Mouse (Mus musculus): ENCODE data around the gene Cnr2. TPM values are rescaled to one million over a fixed set of nuclear protein-coding genes. Genes with fewer than 3 reads are reported as not detected.
A peak's percentile ranks its signal among the peaks of the same experiment; 100 is the strongest.

Cnr2 gene
- polyA plus RNA-seq, 1 experiment from 2014 or later, result 2.6 TPM

- H3K4me1 ChIP-seq (ENCODE audit: insufficient read depth), result peaks cover 57% of the 10 kb centered on the region
- no peak for DNase-seq
- WGBS (ENCODE audit: insufficient replicate concordance), result 6% methylated on average over 6 of the region's 6 CpGs
Measured at GRCm38 (mm10) chr4:135855080-135855479, 40.1 kb upstream of the Cnr2 start.

DNA sequence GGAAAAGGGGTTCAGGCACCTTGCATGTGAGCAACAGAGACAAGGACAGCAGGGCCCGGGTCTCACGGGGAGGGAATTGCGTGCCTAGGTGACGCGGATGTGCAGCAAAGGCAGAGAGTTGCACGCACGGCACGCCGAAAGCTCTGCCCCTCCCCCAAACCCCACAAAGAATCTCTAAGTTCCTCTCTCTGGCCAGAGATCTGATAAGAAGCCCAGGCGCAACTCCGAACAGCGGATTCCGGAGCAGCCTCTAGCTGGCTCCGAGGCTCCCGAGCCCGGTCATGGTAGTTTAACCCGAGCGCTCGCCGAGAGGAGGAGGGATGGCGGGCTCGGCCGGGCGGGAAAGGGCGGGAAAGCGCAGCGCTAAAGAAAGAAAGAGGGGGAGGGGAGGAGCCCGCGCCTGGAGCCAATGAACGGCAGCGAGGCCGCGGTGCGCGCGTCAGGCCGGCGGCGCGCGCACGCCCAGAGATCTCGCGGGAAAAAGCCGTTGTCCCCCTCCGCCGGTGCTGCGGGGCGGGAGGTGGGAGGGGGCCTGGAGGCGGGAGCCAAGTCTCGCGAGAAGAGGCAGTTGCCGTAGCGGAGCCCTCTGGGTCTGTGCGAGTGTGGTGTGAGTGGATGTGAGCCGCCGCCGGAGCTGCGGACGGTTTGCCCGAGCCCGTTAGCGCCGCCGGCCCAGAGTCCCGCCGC lies 39.5 kb upstream of the Cnr2 start, which contains the start of gene Srsf10:
TSS of gene Srsf10 (plus strand) at position 212 of the 687 bp plus-strand sequence.
- Histone ChIP-seq H3K27me3 (ENCODE audit: insufficient read depth, low read length) (no peaks in the 10 kb centered on the region), H3K27ac (ENCODE audit: low read depth) (peak within 1 kb of the TSS; percentile 98), H3K36me3 (replicated peaks; ENCODE audit: insufficient read depth, low read length) (peaks cover 10% of the 10 kb centered on the region), H3K4me2 (ENCODE audit: low read depth, low read length) (peak within 1 kb of the TSS; percentile 95), H3K9ac (replicated peaks) (peak within 1 kb of the TSS; percentile 86), H3K4me1 (ENCODE audit: insufficient read depth) (peaks cover 59% of the 10 kb centered on the region), H3K4me3 (ENCODE audit: low read depth, low read length) (peak within 1 kb of the TSS; percentile 88), H3K9me3 (ENCODE audit: low read length) (no peaks in the 10 kb centered on the region)
- TF ChIP-seq CTCF (IDR thresholded peaks at IDR 0.05; ENCODE audit: low read depth) (no peak), EP300 (IDR thresholded peaks at IDR 0.05; ENCODE audit: low read depth) (peak; percentile 46)
- peak; percentile 98 for DNase-seq
- ATAC-seq, result peak; percentile 94
- 0% methylated on average over 64 of the region's 67 CpGs for WGBS (ENCODE audit: insufficient replicate concordance)

More at GRCm38 (mm10) chr4:135855080-135855479, 40.1 kb upstream of the Cnr2 start:
- H3K4me2 ChIP-seq (ENCODE audit: low read depth, low read length), result peak overlapping the region; percentile 95
- TF ChIP-seq CTCF (IDR thresholded peaks at IDR 0.05; ENCODE audit: low read depth) (peak; percentile 24; the same call in 1 of the 2 replicates), EP300 (IDR thresholded peaks at IDR 0.05; ENCODE audit: low read depth) (no peak)
- H3K4me3 ChIP-seq (ENCODE audit: low read depth, low read length), result peak overlapping the region; percentile 88
- H3K27me3 ChIP-seq (ENCODE audit: insufficient read depth, low read length), result no peaks in the 10 kb centered on the region
- H3K36me3 ChIP-seq (replicated peaks; ENCODE audit: insufficient read depth, low read length), result peaks cover 10% of the 10 kb centered on the region
- H3K9me3 ChIP-seq (ENCODE audit: low read length), result no peaks in the 10 kb centered on the region
- no peak for ATAC-seq
- H3K27ac ChIP-seq (ENCODE audit: low read depth), result peak overlapping the region; percentile 98
- H3K9ac ChIP-seq (replicated peaks), result peak overlapping the region; percentile 86

DNA sequence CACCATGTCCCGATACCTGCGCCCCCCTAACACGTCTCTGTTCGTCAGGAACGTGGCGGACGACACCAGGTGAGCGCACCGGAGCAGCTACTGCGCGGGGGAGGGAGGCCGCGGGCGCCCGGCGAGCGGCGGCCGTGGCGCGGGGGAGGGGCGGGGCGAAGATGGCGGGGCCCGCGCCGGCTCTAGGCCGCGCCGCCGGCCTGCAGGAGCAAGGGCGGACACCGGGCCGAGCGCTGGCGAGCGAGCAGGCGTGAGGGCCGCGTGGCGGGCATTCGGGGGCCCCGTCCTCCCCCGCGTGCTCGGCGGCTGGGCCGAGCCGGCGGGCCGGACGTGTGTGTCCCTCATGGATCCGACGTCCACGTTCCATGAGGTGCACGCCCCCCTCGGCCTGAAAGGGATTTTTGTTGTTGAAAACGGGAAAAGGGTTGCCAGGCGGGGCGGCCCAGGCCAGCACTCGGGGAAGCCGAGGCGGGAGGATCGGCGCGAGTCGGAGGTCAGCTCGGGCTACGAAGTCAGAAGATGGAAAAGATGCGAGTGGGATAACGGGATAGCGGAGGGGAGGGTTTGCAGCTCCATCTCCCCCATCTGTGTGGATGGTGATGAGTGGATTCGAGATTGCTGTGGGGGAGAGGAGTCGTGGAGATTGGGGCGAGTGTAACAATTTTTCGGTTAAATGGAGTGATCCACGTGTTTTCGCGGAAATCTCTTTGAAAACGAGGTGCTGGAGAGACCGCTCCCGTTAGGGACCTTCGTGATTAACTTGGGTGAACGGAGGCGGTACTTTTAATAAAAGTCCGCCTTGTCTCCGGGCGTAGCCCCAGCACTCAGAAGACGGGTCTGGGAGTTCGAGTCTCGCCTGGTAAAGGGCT lies 38.7 kb upstream of the Cnr2 start:
- peak overlapping the region; percentile 95 for H3K4me2 ChIP-seq (ENCODE audit: low read depth, low read length)
- no peaks in the 10 kb centered on the region for H3K27me3 ChIP-seq (ENCODE audit: insufficient read depth, low read length)
- peaks cover 16% of the 10 kb centered on the region for H3K36me3 ChIP-seq (replicated peaks; ENCODE audit: insufficient read depth, low read length)
- no peaks in the 10 kb centered on the region for H3K9me3 ChIP-seq (ENCODE audit: low read length)
- peak overlapping the region; percentile 98 for H3K27ac ChIP-seq (ENCODE audit: low read depth)
- DNase-seq (peak; percentile 82), ATAC-seq (peak; percentile 73)
- no peak for TF ChIP-seq CTCF (IDR thresholded peaks at IDR 0.05; ENCODE audit: low read depth)
- TF ChIP-seq EP300 (IDR thresholded peaks at IDR 0.05; ENCODE audit: low read depth), result no peak
- WGBS (ENCODE audit: insufficient replicate concordance), result under 1% methylated on average over 80 of the region's 91 CpGs
- peak overlapping the region; percentile 88 for H3K4me3 ChIP-seq (ENCODE audit: low read depth, low read length)
- H3K9ac ChIP-seq (replicated peaks), result peak overlapping the region; percentile 86
- H3K4me1 ChIP-seq (ENCODE audit: insufficient read depth), result peaks cover 56% of the 10 kb centered on the region

- H3K27ac ChIP-seq (ENCODE audit: low read depth), result no peak overlapping the region
- DNase-seq (no peak), ATAC-seq (no peak)
- no peaks in the 10 kb centered on the region for H3K9me3 ChIP-seq (ENCODE audit: low read length)
- H3K27me3 ChIP-seq (ENCODE audit: insufficient read depth, low read length), result no peaks in the 10 kb centered on the region
- peak overlapping the region; percentile 86 for H3K9ac ChIP-seq (replicated peaks)
- no peak for TF ChIP-seq CTCF (IDR thresholded peaks at IDR 0.05; ENCODE audit: low read depth)
- no peak for TF ChIP-seq EP300 (IDR thresholded peaks at IDR 0.05; ENCODE audit: low read depth)
- 10% methylated on average over 7 of the region's 7 CpGs for WGBS (ENCODE audit: insufficient replicate concordance)
- peaks cover 27% of the 10 kb centered on the region for H3K36me3 ChIP-seq (replicated peaks; ENCODE audit: insufficient read depth, low read length)
- peak overlapping the region; percentile 88 for H3K4me3 ChIP-seq (ENCODE audit: low read depth, low read length)
- H3K4me2 ChIP-seq (ENCODE audit: low read depth, low read length), result peak overlapping the region; percentile 95
- H3K4me1 ChIP-seq (ENCODE audit: insufficient read depth), result peaks cover 49% of the 10 kb centered on the region
Measured at GRCm38 (mm10) chr4:135857597-135858186, 37.5 kb upstream of the Cnr2 start.

DNA sequence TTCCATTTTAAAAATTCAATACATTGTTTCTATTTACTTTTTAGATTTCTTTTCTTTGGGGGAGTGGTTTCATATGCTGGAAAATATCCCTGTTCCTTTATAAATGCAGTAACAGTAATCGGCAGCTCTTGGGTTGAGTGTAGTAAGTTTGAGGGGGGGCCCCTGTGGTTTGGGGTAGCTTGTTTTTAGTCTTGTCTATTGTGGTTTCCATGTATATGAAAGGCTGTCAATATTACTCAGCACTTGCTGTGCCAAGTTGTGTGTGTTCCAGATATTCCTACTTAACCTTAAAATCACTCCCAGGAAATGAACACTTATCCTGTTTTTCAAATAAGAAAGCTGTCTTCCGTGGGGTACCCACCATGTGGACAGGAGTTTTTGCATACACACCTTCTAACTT lies 26.2 kb upstream of the Cnr2 start:
- H3K4me2 ChIP-seq (ENCODE audit: low read depth, low read length), result no peak overlapping the region
- H3K4me3 ChIP-seq (ENCODE audit: low read depth, low read length), result no peak overlapping the region
- H3K27me3 ChIP-seq (ENCODE audit: insufficient read depth, low read length), result no peaks in the 10 kb centered on the region
- WGBS (ENCODE audit: insufficient replicate concordance), result 35% methylated on average over 2 of the region's 2 CpGs
- no peak for ATAC-seq
- DNase-seq, result no peak
- no peaks in the 10 kb centered on the region for H3K9me3 ChIP-seq (ENCODE audit: low read length)
- TF ChIP-seq EP300 (IDR thresholded peaks at IDR 0.05; ENCODE audit: low read depth) (no peak), CTCF (IDR thresholded peaks at IDR 0.05; ENCODE audit: low read depth) (no peak)
- H3K27ac ChIP-seq (ENCODE audit: low read depth), result peak overlapping the region; percentile 58
- peaks cover 40% of the 10 kb centered on the region for H3K36me3 ChIP-seq (replicated peaks; ENCODE audit: insufficient read depth, low read length)
- H3K9ac ChIP-seq (replicated peaks), result no peak overlapping the region
- peaks cover 13% of the 10 kb centered on the region for H3K4me1 ChIP-seq (ENCODE audit: insufficient read depth)

Data from liver, postnatal 0 days (tissue).